Mouse (Mus musculus): ENCODE results near the gene Ube2g2.

GRCm38 (mm10) chr10:77605908-77606826 lies 15.9 kb upstream of the Ube2g2 start, which contains the start of the genes Sumo3 and Gm49325:
- TF ChIP-seq TAL1 (IDR thresholded peaks at IDR 0.05; ENCODE audit: low read length) (no peak), GATA1 (IDR thresholded peaks at IDR 0.05; ENCODE audit: low read length) (no peak)
